In genomic region chr10:126930270-126931121, GRCm38 (mm10) we compare ENCODE assay signal across 8 mouse cellular contexts. TPM values are rescaled to one million over a fixed set of nuclear protein-coding genes. Genes with fewer than 3 reads are reported as not detected.
A peak's percentile ranks its signal among the peaks of the same experiment; 100 is the strongest.
DNase-seq lines count a peak whose midpoint lies in the region; ATAC-seq and TF ChIP-seq lines count a peak whose summit lies in the region.

No protein-coding gene starts in this region.

- H3K4me3 ChIP-seq in heart, embryonic 15.5 days: no peak overlapping the region
- no peak overlapping the region for H3K4me3 ChIP-seq in liver, embryonic 11.5 days (ENCODE audit: low read depth, low read length)
- H3K4me3 ChIP-seq in olfactory bulb, adult 2 months (ENCODE audit: insufficient read depth, low read depth, low read length): no peak overlapping the region

- intact Hi-C loops in gastrocnemius, postnatal 36 days (cut with DNase I): no loop called here
- intact Hi-C loops in left cerebral cortex, postnatal 10 days (cut with DNase I): loop anchor here (2.0 kb wide), 1 partner anchor 26 kb away; no protein-coding TSS in a partner anchor

- H3K27ac ChIP-seq in heart, embryonic 15.5 days: peak overlapping the region; percentile 96
- H3K27ac ChIP-seq in liver, embryonic 11.5 days (ENCODE audit: low read depth, low read length): peak overlapping the region; percentile 71; the same call in 1 of the 2 replicates
- H3K27ac ChIP-seq in olfactory bulb, adult 2 months (ENCODE audit: insufficient read depth, low read depth, low read length): peak overlapping the region; percentile 93

- WGBS in heart, embryonic 15.5 days: 35% methylated on average over 15 of the region's 15 CpGs
- WGBS in liver, embryonic 11.5 days: 68% methylated on average over 15 of the region's 15 CpGs
- 22% methylated on average over 15 of the region's 15 CpGs for WGBS in olfactory bulb, adult 2 months

- no peaks in the 10 kb centered on the region for H3K36me3 ChIP-seq in heart, embryonic 15.5 days
- no peaks in the 10 kb centered on the region for H3K36me3 ChIP-seq in liver, embryonic 11.5 days (ENCODE audit: control insufficient read depth, insufficient read depth, low read length)

- ATAC-seq in heart, embryonic 15.5 days (replicated peaks; ENCODE audit: insufficient number of reproducible peaks, insufficient read depth, low FRiP score, low read depth): peak; percentile 57; the same call in 1 of the 2 replicates
- no peak for ATAC-seq in liver, embryonic 11.5 days (replicated peaks; ENCODE audit: low FRiP score)

- no peaks in the 10 kb centered on the region for H3K27me3 ChIP-seq in heart, embryonic 15.5 days
- peaks cover 39% of the 10 kb centered on the region for H3K27me3 ChIP-seq in liver, embryonic 11.5 days (replicated peaks; ENCODE audit: control insufficient read depth, insufficient read depth, low read length)

- peak overlapping the region; percentile 24; the same call in 1 of the 2 replicates for H3K4me2 ChIP-seq in heart, embryonic 15.5 days
- H3K4me2 ChIP-seq in liver, embryonic 11.5 days: no peak overlapping the region; the same call in 1 of the 2 replicates

- peaks cover 65% of the 10 kb centered on the region for H3K4me1 ChIP-seq in heart, embryonic 15.5 days (replicated peaks)
- H3K4me1 ChIP-seq in liver, embryonic 11.5 days (replicated peaks; ENCODE audit: control insufficient read depth, insufficient read depth, low read length): peaks cover 15% of the 10 kb centered on the region
- H3K4me1 ChIP-seq in olfactory bulb, adult 2 months (ENCODE audit: control insufficient read depth, insufficient read depth, low read length): peaks cover 80% of the 10 kb centered on the region

- DNase-seq in gastrocnemius, postnatal 10 days: peak; percentile 58
- DNase-seq in gastrocnemius, postnatal 36 days: no peak
- peak; percentile 97 for DNase-seq in NIH3T3 (ENCODE audit: low read depth)
- no peak for DNase-seq in liver, embryonic 11.5 days (ENCODE audit: low spot score)
- no peak for DNase-seq in layer of hippocampus, adult 8-10 months (ENCODE audit: low spot score in 2 of 2)
- DNase-seq in left cerebral cortex, postnatal 10 days (ENCODE audit: extremely low spot score in 1 of 2, low spot score in 2 of 2): no peak

- peak overlapping the region; percentile 63 for H3K9ac ChIP-seq in heart, embryonic 15.5 days
- H3K9ac ChIP-seq in liver, embryonic 11.5 days (ENCODE audit: low read depth, low read length): no peak overlapping the region

- no peak for TF ChIP-seq CTCF in olfactory bulb, adult 2 months (IDR thresholded peaks at IDR 0.05; ENCODE audit: insufficient read depth, low read depth, low read length)

- TF ChIP-seq POLR2A in olfactory bulb, adult 2 months (IDR thresholded peaks at IDR 0.05; ENCODE audit: insufficient read depth, low read depth, low read length): no peak

- no peaks in the 10 kb centered on the region for H3K9me3 ChIP-seq in heart, embryonic 15.5 days (replicated peaks)
- no peaks in the 10 kb centered on the region for H3K9me3 ChIP-seq in liver, embryonic 11.5 days (ENCODE audit: control insufficient read depth, low read length)

RNA-seq across cellular contexts. Expression of gene Atp23, which starts 29.3 kb away (rescaled TPM):
- 1 to 10 TPM; 2.9 to 4.2 TPM for total RNA-seq in gastrocnemius, postnatal 10 days (2021)
- total RNA-seq in gastrocnemius, postnatal 36 days (2021): 1 to 10 TPM; 1.3 to 1.7 TPM
- 9.1 and 9.8 TPM in 2 replicates for polyA plus RNA-seq in heart, embryonic 15.5 days (2015; fragmentation: Nextera tagmentation; extraction: Ambion mirVana)
- 21.4 and 21.8 TPM in 2 replicates for polyA plus RNA-seq in liver, embryonic 11.5 days (2014; fragmentation: Nextera tagmentation; extraction: Ambion mirVana)
- polyA plus RNA-seq in olfactory bulb, adult 2 months (2012; ENCODE audit: insufficient read depth, insufficient read length, low replicate concordance, missing spikeins): not detected in 2 replicates
- total RNA-seq in layer of hippocampus, adult 8-10 months (2022): 10 to 100 TPM in 3 of 4 experiments, 1 to 10 TPM in 1; 7.5 to 11.2 (median 10.5) TPM
- 10 to 100 TPM in 1 of 2 experiments, 1 to 10 TPM in 1; 8.6 to 10.2 TPM for total RNA-seq in left cerebral cortex, postnatal 10 days (2021)

RNA-seq across cellular contexts. Expression of gene Ctdsp2, which starts 48.0 kb away (rescaled TPM):
- total RNA-seq in gastrocnemius, postnatal 10 days (2021): 100 to 1,000 TPM; 135 to 155 TPM
- 100 to 1,000 TPM in 1 of 2 experiments, 10 to 100 TPM in 1; 83.2 to 103 TPM for total RNA-seq in gastrocnemius, postnatal 36 days (2021)
- polyA plus RNA-seq in heart, embryonic 15.5 days (2015; fragmentation: Nextera tagmentation; extraction: Ambion mirVana): 35.0 and 47.8 TPM in 2 replicates
- 37.4 and 42.2 TPM in 2 replicates for polyA plus RNA-seq in liver, embryonic 11.5 days (2014; fragmentation: Nextera tagmentation; extraction: Ambion mirVana)
- not detected in 2 replicates for polyA plus RNA-seq in olfactory bulb, adult 2 months (2012; ENCODE audit: insufficient read depth, insufficient read length, low replicate concordance, missing spikeins)
- 100 to 1,000 TPM; 104 to 120 (median 111) TPM for total RNA-seq in layer of hippocampus, adult 8-10 months (2022)
- total RNA-seq in left cerebral cortex, postnatal 10 days (2021): 10 to 100 TPM; 54.2 to 62.9 TPM

Comparison
In these comparisons a context has a peak if more than half of its experiments do, and no peak if none do; other contexts are left out.
1. DNase-seq: peak in gastrocnemius, postnatal 10 days (single experiment) and NIH3T3 (single experiment); none in gastrocnemius, postnatal 36 days (0 of 2), liver, embryonic 11.5 days (single experiment), layer of hippocampus, adult 8-10 months (0 of 2) and left cerebral cortex, postnatal 10 days (0 of 2).
2. Peak in every context shown above with its lines, with median percentiles within 50 percentile points of each other: H3K27ac ChIP-seq.